Mouse (Mus musculus): ENCODE measurements at regions not wholly inside any gene's neighbourhood (a gene's known extent, or its start where the extent isn't known, plus 50 kb on each side); places are given as distances from the start of the nearest gene placed in this dataset.

- no peak for DNase-seq
Observed at GRCm38 (mm10) chr10:102694810-102695209, 182.8 kb downstream of the Rassf9 start.

- no peak for DNase-seq
Observed at GRCm38 (mm10) chr10:102689966-102690365, 177.9 kb downstream of the Rassf9 start.

- DNase-seq, result no peak
Observed at GRCm38 (mm10) chr10:102686667-102687397, 174.8 kb downstream of the Rassf9 start.

- no peak for DNase-seq
Observed at GRCm38 (mm10) chr10:102685833-102686434, 173.9 kb downstream of the Rassf9 start.

- DNase-seq, result no peak
Observed at GRCm38 (mm10) chr10:102667359-102667758, 155.3 kb downstream of the Rassf9 start.

GRCm38 (mm10) chr10:102659683-102660082 lies 147.7 kb downstream of the Rassf9 start:
- no peak for DNase-seq

GRCm38 (mm10) chr10:102636507-102636906 lies 124.5 kb downstream of the Rassf9 start:
- DNase-seq, result no peak

- no peak for DNase-seq
Observed at GRCm38 (mm10) chr10:102633438-102633837, 121.4 kb downstream of the Rassf9 start.

GRCm38 (mm10) chr10:102628609-102629008 lies 116.6 kb downstream of the Rassf9 start:
- no peak for DNase-seq

- DNase-seq, result no peak
Observed at GRCm38 (mm10) chr10:102623895-102624294, 111.9 kb downstream of the Rassf9 start.

- DNase-seq, result no peak
Observed at GRCm38 (mm10) chr10:102622583-102623008, 110.6 kb downstream of the Rassf9 start.

- DNase-seq, result no peak
Observed at GRCm38 (mm10) chr10:102618711-102619110, 106.7 kb downstream of the Rassf9 start.

GRCm38 (mm10) chr10:102615962-102616595 lies 104.1 kb downstream of the Rassf9 start:
- no peak for DNase-seq
